Mouse (Mus musculus) lung, postnatal 10 days (tissue): ENCODE measurements around the gene Zbtb20.

Experiments used
- DNase-seq: peaks from one replicate; pipeline ENCODE4 v3.0.0; 2021

The Zbtb20 gene

DNA sequence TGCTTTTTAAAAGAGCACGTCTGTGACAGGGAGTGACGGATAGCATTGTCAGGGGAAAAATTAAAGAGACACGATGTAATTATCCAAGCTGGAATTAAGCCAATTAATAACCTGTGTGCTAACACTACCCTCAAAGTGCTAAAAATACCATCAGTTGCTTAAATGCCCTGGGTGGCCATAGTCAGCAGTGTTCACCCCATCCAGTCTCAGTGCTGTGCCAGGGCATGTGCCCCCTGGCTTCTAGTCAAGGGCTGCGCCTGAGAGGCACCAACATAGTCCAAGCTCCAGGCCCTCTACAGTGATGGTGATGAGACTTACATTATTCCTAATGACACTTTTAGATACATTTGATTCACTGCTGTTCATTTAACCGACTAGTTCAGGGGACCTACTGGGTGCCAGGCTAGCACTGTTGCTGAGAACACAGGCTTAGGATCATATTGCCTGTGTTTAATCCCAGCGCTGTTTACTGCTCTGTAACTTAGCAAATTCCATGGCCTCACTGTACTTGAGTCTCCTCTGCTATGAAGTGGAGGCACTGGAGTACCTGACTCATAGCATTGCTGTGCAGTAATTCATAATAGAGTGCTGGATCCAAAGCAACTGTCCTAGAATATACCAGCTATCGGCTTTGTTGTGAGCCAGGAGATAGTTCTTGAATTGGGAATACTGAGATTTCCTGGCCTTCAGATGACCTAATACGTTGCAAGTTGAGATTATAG, 624.6 kb downstream of the Zbtb20 start:
- peak; percentile 13 for DNase-seq

DNA sequence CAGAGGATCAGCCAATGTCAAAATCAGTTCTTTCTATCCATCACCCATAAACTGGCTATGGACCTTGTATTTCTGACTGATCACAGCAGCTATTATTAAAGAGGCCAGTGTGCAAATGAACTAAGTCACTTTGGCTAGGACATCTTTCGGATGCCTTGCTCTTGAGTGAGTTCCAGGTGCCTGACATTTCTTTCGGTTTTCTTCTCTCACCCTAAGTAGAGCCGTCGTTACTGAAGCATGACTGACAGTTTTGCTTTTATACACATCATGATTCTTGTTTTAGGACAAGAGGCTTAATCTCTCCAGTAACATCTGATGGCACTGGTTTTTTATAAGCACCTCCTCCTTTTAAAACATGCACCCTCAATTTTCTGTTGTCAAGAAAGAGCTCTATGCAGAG, 625.6 kb downstream of the Zbtb20 start:
- DNase-seq = no peak

DNA sequence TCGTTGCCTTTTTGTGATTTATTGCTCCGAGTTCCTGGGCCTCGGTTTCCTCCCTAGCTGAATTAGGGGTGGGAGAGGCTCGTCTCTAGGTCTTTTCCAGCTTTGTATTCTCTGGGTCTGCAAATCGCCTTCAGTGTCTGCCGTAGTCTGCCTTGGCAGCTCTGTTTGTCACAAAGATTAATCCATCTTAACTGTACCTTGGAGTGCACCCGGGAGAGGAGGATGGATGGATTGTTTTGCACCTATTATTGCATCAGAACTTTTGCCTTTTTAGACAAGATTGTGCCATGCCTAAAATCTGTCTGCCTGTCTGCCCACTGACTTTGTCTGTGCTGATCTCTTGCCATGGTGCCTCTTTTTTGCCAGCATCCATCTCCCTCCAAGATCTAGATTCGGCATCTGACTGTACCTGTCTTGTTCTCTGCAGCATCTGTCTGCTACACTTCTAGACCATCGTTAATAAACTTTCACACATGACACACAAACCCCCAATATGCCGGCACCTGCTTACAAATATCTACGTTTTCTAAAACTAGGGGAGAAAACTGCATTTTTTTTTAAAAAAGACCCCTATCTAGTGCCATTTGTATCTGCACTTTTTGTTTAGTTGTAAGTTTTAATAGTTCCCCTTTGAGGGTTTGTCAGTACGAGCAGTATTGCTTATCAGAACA, 626.8 kb downstream of the Zbtb20 start:
- DNase-seq = no peak

GRCm38 (mm10) chr16:43503010-43503635, 627.4 kb downstream of the Zbtb20 start:
- DNase-seq = peak; percentile 8

GRCm38 (mm10) chr16:43503636-43504010, 627.9 kb downstream of the Zbtb20 start:
- DNase-seq = peak; percentile 16

DNA sequence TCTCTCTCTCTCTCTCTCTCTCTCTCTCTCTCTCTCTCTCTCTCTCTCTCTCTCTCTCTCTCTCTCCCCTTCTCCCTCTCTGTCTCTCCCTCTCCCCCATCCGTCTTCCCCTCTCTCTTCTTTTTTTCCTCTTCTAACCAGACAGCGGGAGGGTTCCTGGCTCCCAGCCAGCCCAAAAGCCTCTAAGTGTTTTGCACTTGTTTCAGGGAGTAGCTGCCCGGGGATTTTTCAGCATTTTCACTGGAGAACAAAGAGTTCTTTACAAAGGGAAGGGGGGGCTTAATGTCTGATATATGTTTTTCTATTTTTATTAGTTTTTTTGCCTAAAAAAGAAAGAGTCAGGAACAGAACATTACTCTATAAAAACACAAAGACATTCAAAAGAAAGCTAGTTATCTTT, 628.5 kb downstream of the Zbtb20 start:
- DNase-seq = peak; percentile 82

- DNase-seq = no peak
These were observed 628.9 kb downstream of the Zbtb20 start for GRCm38 (mm10) chr16:43504556-43504955.

GRCm38 (mm10) chr16:43505314-43505950, 629.8 kb downstream of the Zbtb20 start:
- DNase-seq = no peak

GRCm38 (mm10) chr16:43506189-43506751, 630.6 kb downstream of the Zbtb20 start:
- DNase-seq = peak; percentile 24

GRCm38 (mm10) chr16:43506771-43507405, 631.2 kb downstream of the Zbtb20 start:
- peak; percentile 13 for DNase-seq

DNA sequence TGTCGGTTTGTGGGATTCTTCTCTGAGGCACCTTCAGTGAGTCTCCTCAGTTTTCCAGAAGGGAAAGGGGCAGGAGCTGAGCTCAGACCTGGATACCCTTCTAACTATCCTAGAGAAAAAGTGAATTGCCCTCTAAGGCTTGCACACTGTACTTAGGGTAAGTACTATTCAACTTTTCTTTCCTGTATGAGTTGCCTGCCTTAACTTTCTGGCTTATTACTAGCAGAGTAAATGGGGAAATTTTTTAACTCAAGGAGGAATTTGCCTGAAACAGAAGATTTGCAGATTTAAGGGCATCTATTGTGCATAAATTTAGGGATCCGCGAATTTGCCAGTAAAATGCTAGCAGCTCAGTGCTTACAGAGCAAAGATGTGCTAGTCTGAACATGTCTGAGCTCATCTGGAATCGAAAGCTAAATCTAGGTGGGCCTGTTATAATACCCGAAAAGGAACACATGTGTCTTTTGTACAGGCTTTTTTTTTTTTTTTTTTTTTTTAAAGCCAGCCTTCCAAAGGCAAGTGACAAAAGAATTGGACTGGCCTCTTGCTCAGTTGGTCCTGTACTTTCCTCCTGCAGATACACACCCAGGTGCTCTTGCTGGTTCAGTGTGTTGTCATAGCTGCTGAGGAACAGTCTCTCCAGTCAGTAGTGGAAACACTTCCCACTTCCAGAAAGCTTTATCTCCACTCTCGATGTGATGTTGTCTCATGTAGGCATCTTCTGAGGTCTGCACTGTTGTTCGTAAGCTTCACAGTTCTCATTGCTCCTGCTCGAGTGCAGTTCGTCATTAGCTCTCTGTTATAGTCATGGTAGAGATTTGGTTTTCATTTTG, 632.7 kb downstream of the Zbtb20 start:
- DNase-seq = no peak

- DNase-seq = no peak
These were observed 634.8 kb downstream of the Zbtb20 start for GRCm38 (mm10) chr16:43510516-43510915.

DNA sequence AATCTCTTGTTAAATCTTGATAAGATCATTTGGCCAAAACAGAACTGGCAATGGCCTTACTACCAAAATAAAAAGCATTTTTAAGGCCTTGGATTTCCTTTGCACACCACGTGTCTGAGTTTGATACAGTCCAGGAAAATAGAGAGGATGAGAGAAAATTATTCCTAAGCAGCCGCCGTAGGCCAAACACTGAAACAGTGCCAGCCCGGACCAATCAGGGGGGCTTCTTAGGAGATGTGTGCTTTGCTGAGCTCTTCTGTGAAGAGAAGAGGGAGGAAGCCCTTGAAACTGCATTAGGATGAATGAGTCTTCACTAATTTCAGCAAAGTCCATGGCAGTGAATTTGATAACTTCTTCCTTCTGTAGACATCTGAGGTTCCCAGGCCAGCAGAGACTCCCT, 635.9 kb downstream of the Zbtb20 start:
- peak; percentile 8 for DNase-seq

GRCm38 (mm10) chr16:43513933-43514332, 638.3 kb downstream of the Zbtb20 start:
- DNase-seq = no peak

- DNase-seq = no peak
These were observed 639.9 kb downstream of the Zbtb20 start for GRCm38 (mm10) chr16:43515538-43515937.

GRCm38 (mm10) chr16:43520274-43520673, 644.6 kb downstream of the Zbtb20 start:
- no peak for DNase-seq

DNA sequence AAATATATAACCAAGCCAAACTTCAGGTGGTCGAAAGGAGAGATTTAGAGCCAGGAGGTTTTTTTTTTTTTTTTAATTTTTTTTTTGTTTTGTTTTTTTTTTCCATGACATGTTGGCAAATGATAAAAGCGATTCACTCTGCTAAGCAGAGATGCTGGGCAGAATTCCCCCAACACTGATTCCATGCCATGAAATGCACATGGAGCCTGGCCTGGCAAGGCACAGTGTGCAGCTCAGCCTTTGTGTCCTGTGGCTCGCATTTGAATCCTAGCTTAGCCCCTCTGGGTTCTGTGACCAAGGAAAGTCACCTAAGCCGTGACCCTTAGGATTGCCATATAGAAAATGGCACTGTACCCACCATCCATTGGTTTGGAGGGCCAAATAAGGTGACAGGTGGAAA, 646.8 kb downstream of the Zbtb20 start:
- no peak for DNase-seq

- DNase-seq = no peak
These were observed 648.5 kb downstream of the Zbtb20 start for GRCm38 (mm10) chr16:43524179-43524578.

GRCm38 (mm10) chr16:43525624-43526023, 649.9 kb downstream of the Zbtb20 start:
- no peak for DNase-seq

- DNase-seq = no peak
These were observed 652.6 kb downstream of the Zbtb20 start for GRCm38 (mm10) chr16:43528300-43528699.

DNA sequence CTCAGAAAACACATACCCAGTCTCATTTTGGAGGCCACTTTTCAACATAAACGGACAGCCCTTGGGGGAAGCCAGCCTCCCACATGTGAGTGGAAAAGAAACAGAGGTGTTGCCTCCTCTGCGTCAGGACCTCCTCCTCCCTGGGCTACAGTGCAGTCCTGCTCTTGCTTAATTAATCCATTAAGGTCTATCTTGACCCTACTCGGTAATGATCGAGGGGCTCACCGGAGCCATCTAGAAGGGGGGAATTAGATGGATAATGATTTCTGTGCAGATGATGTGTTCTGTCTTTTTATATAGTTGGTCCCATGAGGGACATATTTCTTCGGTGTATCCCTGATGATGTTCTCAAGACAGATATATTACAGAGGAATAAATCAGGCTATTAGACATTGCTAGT, 655.6 kb downstream of the Zbtb20 start:
- DNase-seq = no peak

- peak; percentile 8 for DNase-seq
These were observed 658.4 kb downstream of the Zbtb20 start for GRCm38 (mm10) chr16:43534103-43534502.
